Mouse (Mus musculus): ENCODE measurements around the gene Meltf.
"Not testable (repeated sequence)": the region's sequence is repeated elsewhere in the genome, so short reads cannot be mapped to it uniquely, and the experiment has no call there.

Meltf gene

DNA sequence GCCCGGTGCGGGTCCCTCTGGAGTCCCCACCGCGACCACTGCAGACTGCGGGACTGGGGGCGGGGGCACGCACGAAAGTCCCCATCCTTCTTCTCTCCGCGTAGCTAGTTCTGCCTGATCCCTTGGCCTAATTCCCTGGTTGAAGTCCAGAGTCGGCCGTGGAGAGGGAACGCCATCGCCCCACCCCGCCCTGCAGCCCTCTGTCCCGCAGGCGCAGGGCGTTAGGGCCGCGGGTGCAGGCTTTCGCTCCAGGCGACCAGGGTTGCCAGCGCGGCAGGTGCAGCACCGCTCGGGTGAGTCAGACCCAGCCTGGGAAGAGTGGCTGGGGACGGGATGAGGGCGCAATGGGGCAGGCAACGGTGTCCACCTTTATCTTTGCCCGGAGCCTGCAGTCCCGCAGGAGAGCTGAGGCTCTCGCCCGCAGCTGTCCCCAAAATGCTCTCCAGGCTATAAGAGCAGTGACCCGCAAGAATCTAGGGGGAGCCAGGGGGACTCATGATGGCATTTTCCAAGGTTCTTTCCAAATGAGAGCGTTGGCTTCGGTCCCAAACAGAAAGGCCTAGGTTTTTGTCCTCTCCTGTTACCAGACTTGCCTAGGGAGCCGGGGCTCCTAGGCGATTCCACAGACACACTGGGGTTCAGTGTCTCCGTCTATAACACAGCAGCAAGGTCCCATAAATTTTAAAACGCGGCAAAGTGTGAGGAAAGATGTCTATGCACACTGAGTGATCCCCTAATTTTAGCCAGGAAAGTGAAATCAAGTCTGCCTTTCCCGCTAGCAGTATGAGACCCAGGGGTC, 55.3 kb downstream of the Meltf start, which contains the start of gene Pigz:
Pigz (plus strand) TSS at position 101 of the 799 bp plus-strand sequence.
- in situ Hi-C loops (cut with MboI, MseI), result no loop called here

DNA sequence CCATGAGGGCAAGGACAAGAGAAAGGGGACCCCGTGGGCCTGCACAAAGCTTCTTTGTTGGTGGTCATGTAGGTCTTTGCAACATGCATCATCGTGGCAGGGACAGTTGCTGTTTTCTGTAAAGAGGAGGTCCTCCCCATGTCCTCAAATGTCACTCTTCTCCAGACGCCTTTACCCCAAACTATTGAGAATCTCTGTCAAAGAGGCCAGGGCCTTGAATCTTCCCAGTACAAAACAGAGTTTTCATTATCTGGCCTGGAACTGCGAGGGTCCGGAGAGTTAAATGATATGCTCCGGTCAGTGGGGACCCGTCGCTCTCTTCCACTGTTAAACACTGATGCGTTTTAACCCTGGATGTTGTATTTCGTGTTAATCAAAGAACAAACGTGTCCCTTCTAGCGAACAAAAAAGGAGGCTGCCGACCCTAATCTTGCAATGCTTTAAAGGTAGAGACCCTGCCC, 56.0 kb downstream of the Meltf start:
- in situ Hi-C loops (cut with MboI, MseI), result no loop called here

DNA sequence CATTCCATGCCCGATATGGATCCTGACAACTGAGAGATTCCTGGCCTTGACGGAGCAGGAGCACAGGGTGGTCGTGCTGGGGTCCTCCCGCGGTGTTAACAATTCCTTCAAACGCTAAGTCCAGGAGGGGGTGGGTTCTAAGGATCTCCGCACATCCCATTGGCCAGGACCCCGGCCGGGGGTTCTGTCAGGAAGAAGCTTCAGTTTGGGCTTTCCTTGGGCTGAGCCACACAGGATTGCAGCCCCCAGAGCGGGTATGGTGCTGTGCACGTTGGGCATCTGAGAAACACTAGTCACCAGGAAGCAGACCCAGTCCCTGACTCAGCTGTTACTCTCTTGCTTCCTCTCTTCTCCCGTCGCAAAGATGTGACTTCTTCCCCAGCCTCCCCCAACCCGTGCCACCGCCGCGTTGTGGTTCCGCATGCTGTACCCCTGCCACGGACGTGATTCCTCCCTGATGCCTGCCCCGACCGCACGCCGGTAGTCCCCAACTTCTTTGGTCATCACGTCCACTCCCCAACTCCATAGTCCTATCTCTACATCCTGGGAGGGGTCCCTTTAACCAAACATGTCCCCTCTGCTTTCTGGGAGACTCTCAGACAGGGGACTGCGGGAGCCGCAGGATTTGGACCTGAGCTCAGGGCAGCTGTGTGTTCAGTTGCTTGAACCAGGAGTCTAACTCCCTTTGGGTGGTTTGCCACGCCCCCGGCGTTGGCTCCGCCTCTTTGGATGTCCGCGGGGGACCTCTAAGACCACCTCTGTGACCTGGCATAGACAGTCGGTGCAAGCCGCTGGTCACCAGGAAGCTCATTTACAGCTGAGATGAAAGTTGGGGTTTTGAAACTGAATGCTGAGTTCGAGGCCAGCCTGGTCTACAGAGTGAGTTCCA, 56.7 kb downstream of the Meltf start:
- in situ Hi-C loops (cut with MboI, MseI), result no loop called here

DNA sequence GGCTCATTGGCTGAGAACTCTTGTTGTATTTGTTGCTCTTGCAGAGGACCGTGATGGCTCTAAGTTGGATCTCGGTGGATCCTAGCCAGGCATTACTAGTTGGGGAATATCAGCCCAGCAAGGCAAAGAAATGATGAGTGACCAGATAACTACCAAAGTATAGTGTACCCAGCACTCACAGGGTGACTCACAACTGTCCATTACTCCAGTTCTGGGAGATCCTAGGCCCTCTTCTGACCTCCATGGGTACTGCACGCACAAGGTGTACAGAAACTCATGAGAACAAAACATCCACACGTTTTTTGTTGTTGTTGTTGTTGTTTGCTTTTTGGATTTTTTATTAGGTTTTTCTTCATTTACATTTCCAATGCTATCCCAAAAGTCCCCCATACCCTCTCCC, 58.0 kb downstream of the Meltf start:
- in situ Hi-C loops (cut with MboI, MseI), result no loop called here

DNA sequence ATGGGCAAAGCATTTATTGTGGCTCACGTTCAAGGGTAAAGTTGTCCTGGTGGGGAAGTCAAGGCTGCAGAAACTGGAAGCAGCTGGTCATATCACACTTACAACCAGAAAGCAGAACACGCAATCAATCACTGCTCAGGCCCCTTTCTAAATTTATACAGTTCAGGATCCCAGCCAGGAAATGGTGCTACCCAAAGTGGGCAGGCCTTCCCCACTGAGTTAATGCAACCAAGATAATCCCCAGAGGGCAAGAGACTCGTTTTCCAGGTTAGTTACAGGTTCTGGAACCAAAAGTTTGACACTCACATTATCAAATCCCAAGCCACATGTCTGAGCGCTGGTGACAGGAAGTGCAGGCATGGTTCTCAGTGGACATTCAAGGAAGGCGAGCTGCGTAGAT, 60.2 kb downstream of the Meltf start:
- in situ Hi-C loops (cut with MboI, MseI), result no loop called here

DNA sequence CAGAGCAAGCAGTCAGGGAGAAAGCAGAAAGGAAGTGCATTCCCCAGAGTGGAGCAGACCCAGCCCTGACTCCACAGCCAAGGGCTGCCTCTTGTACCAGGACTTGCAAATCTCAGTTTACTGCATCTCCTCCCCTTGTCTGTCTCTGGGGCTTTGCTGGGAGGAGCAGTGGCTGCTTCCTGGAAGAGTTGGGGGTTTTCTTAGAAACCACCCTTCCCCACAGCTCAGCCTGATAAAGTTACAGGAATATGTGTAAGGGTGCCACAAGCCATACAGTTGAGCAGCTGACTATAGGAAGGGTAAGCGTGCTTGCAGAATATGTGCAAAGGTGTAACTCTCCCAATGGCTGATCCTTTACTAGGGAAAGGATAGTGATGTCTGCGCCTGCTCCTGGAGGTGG, 62.0 kb downstream of the Meltf start:
- in situ Hi-C loops (cut with MboI, MseI), result no loop called here

DNA sequence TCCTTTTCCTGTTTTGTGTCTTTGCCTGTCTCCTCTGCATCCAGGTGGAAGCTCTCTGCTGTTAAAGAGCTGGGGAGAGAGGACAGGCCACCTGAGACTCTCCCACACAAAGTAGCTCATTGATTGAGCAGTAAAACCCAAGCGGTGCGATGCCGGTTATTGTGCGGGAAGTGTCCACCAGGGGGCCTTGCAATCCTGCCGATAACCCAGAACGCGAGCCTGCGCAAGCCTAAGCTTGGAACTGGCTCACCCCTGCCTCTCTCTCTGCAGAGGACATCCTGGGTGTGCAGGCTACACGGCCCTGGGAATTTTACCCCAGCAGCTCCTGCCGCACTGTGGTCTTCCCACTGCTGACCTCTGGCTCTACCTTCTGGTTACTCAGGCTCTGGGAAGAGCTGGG, 65.4 kb downstream of the Meltf start:
- in situ Hi-C loops (cut with MboI, MseI), result no loop called here

DNA sequence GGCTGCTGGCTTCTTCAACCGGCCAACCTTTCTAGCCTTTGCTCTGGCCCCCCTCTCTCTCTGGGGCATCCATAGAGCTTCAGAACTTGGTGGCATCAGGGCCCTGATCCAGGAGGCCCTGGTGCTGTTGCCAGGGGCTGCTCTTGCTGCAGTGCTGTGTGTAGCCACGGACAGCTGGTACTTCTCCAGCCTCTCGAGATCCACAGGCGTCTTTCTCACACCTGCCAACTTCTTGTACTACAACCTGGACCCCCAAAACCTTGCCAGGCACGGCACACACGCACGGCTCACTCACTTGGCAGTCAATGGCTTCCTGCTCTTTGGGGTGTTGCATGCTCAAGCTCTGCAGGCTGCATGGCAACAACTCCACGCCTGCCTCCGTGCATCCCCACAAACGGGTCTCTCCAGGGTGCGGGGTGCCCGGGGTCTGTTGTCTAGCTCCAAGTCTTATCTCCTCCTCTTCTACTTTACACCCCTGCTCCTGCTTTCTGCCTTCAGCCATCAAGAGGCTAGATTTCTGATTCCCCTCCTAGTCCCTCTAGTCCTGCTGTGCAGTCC, 66.2 kb downstream of the Meltf start:
- in situ Hi-C loops (cut with MboI, MseI), result no loop called here

DNA sequence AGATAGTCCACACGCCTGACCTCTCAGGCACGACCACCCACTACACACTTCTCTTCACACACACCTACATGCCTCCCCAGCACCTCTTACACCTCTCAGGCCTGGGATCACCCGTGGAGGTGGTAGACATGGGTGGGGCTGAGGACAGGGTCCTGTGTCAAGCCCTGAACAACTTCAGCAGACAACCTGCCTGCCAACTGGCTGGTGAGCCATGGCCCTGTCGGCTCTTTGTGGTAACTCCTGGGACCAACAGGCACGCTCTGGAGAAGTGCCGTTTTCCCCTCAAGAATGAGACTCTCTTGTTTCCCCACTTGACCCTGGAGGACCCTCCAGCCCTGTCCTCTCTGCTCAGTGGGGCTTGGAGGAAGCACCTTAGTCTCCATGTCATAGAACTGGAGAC, 66.8 kb downstream of the Meltf start:
- in situ Hi-C loops (cut with MboI, MseI), result no loop called here

DNA sequence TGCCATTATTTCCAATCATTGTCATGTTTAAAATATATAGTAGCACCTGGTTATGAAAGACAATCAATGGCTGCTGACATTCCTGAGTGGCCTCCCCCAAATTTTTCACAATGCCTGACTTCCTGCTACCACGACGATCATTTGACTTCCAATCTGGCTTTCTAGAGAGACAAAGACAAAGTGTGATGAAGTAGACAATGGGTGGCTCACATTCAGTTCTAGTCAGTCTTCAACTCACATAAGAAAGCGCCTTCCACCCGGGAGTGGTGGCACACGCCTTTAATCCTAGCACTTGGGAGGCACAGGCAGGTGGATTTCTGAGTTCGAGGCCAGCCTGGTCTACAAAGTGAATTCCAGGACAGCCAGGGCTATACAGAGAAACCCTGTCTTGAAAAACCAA, 67.4 kb downstream of the Meltf start:
- in situ Hi-C loops (cut with MboI, MseI), result not testable (repeated sequence)

DNA sequence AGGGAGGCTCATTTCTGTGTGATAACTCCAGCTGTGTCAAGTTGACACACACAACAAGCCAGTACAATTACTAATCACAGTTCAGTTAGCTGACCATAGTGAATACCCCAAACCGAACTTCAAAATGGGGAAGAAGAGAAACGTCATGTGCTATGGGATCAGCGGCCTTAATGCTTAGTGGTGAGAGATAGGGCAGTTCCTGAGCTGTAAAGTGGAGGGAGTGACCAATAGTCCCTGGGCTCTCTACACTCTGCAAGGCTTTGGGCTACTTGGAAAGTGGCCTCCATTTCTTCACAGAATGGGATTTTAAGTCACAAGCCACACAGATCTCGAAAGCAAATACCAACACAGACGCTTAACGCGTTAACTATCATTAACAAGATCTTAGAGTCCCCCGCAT, 68.7 kb downstream of the Meltf start:
- in situ Hi-C loops (cut with MboI, MseI), result no loop called here

DNA sequence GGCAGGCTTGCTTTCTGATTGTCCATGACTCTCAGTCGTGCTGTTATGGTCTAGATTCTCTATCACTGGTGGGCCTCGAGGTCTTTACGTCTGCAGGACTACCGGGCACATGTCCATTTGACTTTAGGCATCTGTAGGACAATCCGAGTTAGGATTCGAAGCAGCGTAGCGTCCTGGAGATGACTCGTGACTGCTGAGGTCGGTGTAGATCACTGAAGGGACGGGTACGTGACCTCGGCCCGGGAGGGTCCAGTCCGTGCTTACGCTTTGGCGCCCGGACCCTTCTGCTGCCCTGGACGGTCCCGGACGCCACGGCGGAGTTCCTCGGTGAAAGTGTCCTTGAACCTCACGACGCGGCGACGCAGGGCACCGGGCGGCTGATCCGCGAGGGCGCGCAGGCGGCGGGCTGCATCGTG, 69.3 kb downstream of the Meltf start:
- in situ Hi-C loops (cut with MboI, MseI), result no loop called here

DNA sequence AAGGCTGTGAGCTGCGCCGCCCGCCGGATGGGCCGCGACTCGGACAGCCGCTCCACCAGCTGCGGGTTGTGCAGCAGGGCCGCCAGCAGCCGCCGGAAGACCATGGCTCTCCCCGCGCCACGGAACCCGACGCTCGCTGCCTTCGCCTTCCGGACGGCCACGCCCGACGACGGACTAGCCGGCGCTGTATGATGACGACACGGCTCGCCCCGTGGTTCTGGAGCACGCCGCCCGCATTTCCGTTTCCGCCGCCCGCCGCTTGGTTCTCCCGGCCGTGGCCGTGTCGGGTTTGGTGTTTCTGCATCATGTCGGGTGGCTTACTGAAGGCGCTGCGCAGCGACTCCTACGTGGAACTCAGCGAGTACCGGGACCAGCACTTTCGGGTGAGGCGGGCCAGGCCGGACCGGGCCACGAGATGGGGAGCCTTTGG, 69.8 kb downstream of the Meltf start, which contains the start of the genes 0610012G03Rik and Ncbp2:
0610012G03Rik (minus strand) TSS at position 150 of the 430 bp plus-strand sequence.
Ncbp2 (plus strand) TSS at position 169 of the 430 bp plus-strand sequence.
- in situ Hi-C loops (cut with MboI, MseI), result no loop called here
